Mouse (Mus musculus): ENCODE measurements at regions not wholly inside any gene's neighbourhood (a gene's known extent, or its start where the extent isn't known, plus 50 kb on each side); places are given as distances from the start of the nearest gene placed in this dataset.
"Not testable (repeated sequence)": the region's sequence is repeated elsewhere in the genome, so short reads cannot be mapped to it uniquely, and the experiment has no call there.

DNA sequence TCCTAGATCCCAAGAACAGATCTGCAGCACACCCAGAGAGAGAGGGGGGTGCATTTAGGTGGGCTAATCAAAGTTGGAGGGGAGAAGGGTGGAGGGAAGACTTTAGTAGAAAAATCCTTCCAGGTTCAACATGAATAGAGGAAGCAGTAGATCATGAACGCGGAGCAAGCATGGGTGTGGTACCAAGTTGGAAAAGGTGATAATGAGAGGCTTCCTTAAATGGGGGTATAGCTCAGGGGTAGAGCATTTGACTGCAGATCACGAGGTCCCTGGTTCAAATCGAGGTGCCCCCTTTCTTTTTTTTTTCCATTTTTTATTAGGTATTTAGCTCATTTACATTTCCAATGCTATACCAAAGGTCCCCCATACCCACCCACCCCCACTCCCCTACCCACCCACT, 54.0 kb upstream of the Krba1 start:
- not testable (repeated sequence) for H3K4me3 ChIP-seq (replicated peaks; ENCODE audit: low read length); H3K36me3 ChIP-seq (replicated peaks; ENCODE audit: control insufficient read depth, insufficient read depth); H3K4me2 ChIP-seq (replicated peaks); ATAC-seq (ENCODE audit: low FRiP score); H3K27me3 ChIP-seq (ENCODE audit: control insufficient read depth, insufficient read depth, low read length); H3K9ac ChIP-seq; H3K27ac ChIP-seq; H3K9me3 ChIP-seq (ENCODE audit: control insufficient read depth, low read length); H3K4me1 ChIP-seq (replicated peaks; ENCODE audit: control insufficient read depth, insufficient read depth, low read length); DNase-seq (ENCODE audit: low spot score)
- WGBS: 88% methylated on average over 4 of the region's 4 CpGs

DNA sequence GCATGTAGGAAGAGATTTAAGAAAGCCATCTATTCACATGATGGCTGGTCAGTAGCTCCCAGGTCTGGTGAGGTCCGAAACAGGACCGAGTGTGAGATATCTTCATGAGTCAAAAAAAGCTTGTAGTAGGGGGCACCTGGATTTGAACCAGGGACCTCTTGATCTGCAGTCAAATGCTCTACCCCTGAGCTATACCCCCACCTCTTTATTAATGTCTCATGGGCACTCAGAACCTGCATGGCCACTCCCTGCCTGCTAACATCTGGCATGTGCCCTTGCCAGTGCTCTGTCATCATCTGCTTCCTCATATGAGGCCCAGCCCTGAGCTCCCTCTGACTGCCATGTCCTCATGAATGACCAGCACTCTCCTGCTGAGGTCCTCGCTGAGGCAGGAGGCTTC, 58.4 kb upstream of the Krba1 start:
- ATAC-seq (ENCODE audit: low FRiP score); H3K27me3 ChIP-seq (ENCODE audit: control insufficient read depth, insufficient read depth, low read length); DNase-seq (ENCODE audit: low spot score); H3K4me1 ChIP-seq (replicated peaks; ENCODE audit: control insufficient read depth, insufficient read depth, low read length); H3K4me3 ChIP-seq (replicated peaks; ENCODE audit: low read length); H3K9me3 ChIP-seq (ENCODE audit: control insufficient read depth, low read length); H3K4me2 ChIP-seq (replicated peaks); H3K9ac ChIP-seq; H3K36me3 ChIP-seq (replicated peaks; ENCODE audit: control insufficient read depth, insufficient read depth); H3K27ac ChIP-seq: not testable (repeated sequence)
- WGBS: 80% methylated on average over 3 of the region's 3 CpGs

DNA sequence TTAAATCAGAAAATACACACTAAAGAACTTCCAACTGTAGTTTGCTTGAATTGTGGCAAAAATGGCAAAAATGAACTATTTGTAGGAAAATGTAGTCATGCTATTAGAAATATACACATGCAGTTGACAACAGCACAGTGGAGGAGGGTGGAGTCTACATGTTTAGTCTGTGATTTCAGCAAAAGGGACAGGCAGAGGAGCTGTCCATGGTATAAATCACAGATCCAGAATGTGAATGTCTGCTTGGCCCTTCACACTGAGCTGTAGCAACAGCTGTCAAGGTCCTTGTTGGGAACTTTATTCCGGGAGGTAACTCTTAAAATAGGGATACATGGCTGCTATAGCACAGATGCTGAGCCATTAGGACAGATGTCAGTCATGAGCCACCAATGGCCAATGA, 107.4 kb upstream of the Krba1 start:
- no peaks in the 10 kb centered on the region for H3K9me3 ChIP-seq (ENCODE audit: control insufficient read depth, low read length)
- no peaks in the 10 kb centered on the region for H3K36me3 ChIP-seq (replicated peaks; ENCODE audit: control insufficient read depth, insufficient read depth)
- no peak overlapping the region for H3K9ac ChIP-seq
- DNase-seq (ENCODE audit: low spot score): no peak
- no peaks in the 10 kb centered on the region for H3K27me3 ChIP-seq (ENCODE audit: control insufficient read depth, insufficient read depth, low read length)
- no peak overlapping the region for H3K4me3 ChIP-seq (replicated peaks; ENCODE audit: low read length)
- ATAC-seq (ENCODE audit: low FRiP score): no peak
- no peak overlapping the region for H3K27ac ChIP-seq
- H3K4me2 ChIP-seq (replicated peaks): no peak overlapping the region
- H3K4me1 ChIP-seq (replicated peaks; ENCODE audit: control insufficient read depth, insufficient read depth, low read length): no peaks in the 10 kb centered on the region
- 86% methylated on average over 1 of the region's 1 CpGs for WGBS

DNA sequence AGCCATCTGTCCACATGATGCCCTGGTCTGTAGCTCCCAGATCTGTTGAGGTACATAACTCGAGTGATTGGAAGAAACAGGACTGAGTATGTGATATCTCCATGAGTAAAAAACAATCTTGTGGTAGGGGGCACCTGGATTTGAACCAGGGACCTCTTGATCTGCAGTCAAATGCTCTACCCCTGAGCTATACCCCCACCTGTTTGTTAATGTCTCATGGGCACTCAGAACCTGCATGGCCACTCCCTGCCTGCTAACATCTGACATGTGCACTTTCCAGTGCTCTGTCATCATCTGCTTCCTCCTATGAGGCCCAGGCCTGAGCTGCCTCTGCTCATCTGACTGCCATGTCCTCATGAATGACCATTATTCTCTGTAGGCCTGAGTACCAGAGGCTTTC, 115.7 kb upstream of the Krba1 start:
- not testable (repeated sequence) for H3K9ac ChIP-seq; DNase-seq (ENCODE audit: low spot score); H3K4me3 ChIP-seq (replicated peaks; ENCODE audit: low read length); ATAC-seq (ENCODE audit: low FRiP score); H3K27ac ChIP-seq; H3K4me2 ChIP-seq (replicated peaks); H3K27me3 ChIP-seq (ENCODE audit: control insufficient read depth, insufficient read depth, low read length); H3K36me3 ChIP-seq (replicated peaks; ENCODE audit: control insufficient read depth, insufficient read depth); H3K4me1 ChIP-seq (replicated peaks; ENCODE audit: control insufficient read depth, insufficient read depth, low read length); H3K9me3 ChIP-seq (ENCODE audit: control insufficient read depth, low read length)
- WGBS: 41% methylated on average over 1 of the region's 1 CpGs

DNA sequence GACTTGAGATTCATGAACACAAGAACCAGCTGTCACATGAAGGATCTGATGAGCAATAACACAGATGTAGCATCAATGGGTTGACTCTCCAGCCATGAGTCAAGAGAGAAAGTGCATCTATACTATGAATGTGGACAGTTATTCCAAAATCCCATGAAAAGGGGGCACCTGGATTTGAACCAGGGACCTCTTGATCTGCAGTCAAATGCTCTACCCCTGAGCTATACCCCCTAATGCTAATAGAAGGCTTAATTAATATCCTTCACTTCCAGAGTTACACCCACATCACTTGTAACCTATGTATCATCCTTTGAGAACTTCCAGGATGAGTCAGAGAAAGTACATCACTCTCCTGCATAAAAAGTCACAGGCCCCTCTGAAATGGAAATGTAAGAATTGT, 133.8 kb upstream of the Krba1 start:
- H3K4me1 ChIP-seq (replicated peaks; ENCODE audit: control insufficient read depth, insufficient read depth, low read length); H3K4me3 ChIP-seq (replicated peaks; ENCODE audit: low read length); H3K27ac ChIP-seq; DNase-seq (ENCODE audit: low spot score); H3K27me3 ChIP-seq (ENCODE audit: control insufficient read depth, insufficient read depth, low read length); H3K36me3 ChIP-seq (replicated peaks; ENCODE audit: control insufficient read depth, insufficient read depth); H3K9ac ChIP-seq; H3K9me3 ChIP-seq (ENCODE audit: control insufficient read depth, low read length); ATAC-seq (ENCODE audit: low FRiP score); H3K4me2 ChIP-seq (replicated peaks): not testable (repeated sequence)

DNA sequence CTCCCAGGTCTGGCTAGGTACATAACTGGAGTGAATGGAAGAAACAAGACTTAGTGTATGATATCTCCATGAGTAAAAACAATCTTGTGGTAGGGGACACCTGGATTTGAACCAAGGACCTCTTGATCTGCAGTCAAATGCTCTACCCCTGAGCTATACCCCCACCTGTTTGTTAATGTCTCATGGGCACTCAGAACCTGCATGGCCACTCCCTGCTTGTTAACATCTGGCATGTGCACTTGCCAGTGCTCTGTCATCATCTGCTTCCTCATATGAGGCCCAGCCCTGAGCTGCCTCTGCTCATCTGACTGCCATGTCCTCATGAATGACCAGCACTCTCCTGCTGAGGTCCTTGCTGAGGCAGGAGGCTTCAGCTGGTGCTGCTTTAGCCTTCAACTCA, 142.4 kb upstream of the Krba1 start:
- DNase-seq (ENCODE audit: low spot score); H3K9me3 ChIP-seq (ENCODE audit: control insufficient read depth, low read length); H3K4me1 ChIP-seq (replicated peaks; ENCODE audit: control insufficient read depth, insufficient read depth, low read length); H3K36me3 ChIP-seq (replicated peaks; ENCODE audit: control insufficient read depth, insufficient read depth); H3K4me3 ChIP-seq (replicated peaks; ENCODE audit: low read length); H3K27me3 ChIP-seq (ENCODE audit: control insufficient read depth, insufficient read depth, low read length); H3K27ac ChIP-seq; H3K4me2 ChIP-seq (replicated peaks); ATAC-seq (ENCODE audit: low FRiP score); H3K9ac ChIP-seq: not testable (repeated sequence)

DNA sequence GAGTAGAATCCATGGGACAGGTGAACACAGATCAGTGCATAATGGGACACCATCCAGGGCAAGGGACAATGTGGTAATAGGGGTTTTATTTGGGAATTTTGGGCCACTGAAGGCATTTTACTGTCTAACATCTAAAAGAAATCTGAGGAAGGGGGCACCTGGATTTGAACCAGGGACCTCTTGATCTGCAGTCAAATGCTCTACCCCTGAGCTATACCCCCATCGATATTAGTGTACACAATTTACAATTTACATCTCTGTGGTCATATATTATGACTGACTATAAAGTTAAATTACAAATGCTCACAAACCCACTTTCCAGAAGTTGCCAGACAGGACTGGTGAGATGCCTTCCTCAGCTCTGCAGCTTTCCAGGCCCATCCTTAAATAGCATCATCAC, 143.4 kb upstream of the Krba1 start:
- H3K36me3 ChIP-seq (replicated peaks; ENCODE audit: control insufficient read depth, insufficient read depth): no peaks in the 10 kb centered on the region
- ATAC-seq (ENCODE audit: low FRiP score) (no peak), DNase-seq (ENCODE audit: low spot score) (no peak)
- no peak overlapping the region for H3K4me2 ChIP-seq (replicated peaks)
- H3K4me1 ChIP-seq (replicated peaks; ENCODE audit: control insufficient read depth, insufficient read depth, low read length): no peaks in the 10 kb centered on the region
- no peak overlapping the region for H3K4me3 ChIP-seq (replicated peaks; ENCODE audit: low read length)
- 81% methylated on average over 1 of the region's 1 CpGs for WGBS
- no peaks in the 10 kb centered on the region for H3K9me3 ChIP-seq (ENCODE audit: control insufficient read depth, low read length)
- no peak overlapping the region for H3K9ac ChIP-seq
- H3K27me3 ChIP-seq (ENCODE audit: control insufficient read depth, insufficient read depth, low read length): no peaks in the 10 kb centered on the region
- no peak overlapping the region for H3K27ac ChIP-seq

DNA sequence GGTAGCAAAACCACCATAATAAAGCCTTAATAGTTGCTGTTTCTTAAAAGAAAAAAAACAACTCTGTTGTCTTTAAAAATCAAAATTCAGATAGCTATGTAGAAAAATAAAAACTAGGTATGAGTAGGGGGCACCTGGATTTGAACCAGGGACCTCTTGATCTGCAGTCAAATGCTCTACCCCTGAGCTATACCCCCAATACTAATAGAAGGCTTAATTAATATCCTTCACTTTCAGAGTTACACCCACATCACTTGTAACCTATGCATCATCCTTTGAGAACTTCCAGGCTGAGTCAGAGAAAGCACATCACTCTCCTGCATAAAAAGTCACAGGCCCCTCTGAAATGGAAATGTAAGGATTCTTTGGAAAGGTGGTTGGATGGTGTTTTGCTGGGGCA, 151.2 kb upstream of the Krba1 start:
- H3K4me2 ChIP-seq (replicated peaks); DNase-seq (ENCODE audit: low spot score); H3K4me1 ChIP-seq (replicated peaks; ENCODE audit: control insufficient read depth, insufficient read depth, low read length); H3K4me3 ChIP-seq (replicated peaks; ENCODE audit: low read length); ATAC-seq (ENCODE audit: low FRiP score); H3K9ac ChIP-seq; H3K36me3 ChIP-seq (replicated peaks; ENCODE audit: control insufficient read depth, insufficient read depth); H3K9me3 ChIP-seq (ENCODE audit: control insufficient read depth, low read length); H3K27ac ChIP-seq; H3K27me3 ChIP-seq (ENCODE audit: control insufficient read depth, insufficient read depth, low read length): not testable (repeated sequence)

DNA sequence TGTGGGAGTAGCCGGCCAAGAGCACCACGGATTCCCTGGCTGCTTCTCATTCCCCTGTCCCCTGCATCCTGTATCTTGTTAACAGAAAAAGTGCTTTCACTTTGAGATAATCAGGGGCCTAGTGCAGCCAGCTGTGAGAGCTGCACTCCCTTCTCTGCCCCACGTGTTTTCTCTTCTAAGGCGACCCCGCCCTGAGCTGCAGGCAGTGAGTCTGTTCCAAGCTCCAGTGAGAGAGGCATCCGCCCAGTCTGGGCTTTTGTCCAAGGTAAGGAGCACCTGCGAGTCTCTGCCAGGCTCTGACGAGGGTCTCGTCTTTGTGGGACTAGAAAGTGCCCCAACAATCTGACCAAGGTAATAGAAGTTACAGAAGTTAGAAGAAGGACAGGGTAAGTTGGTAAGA, 141.0 kb upstream of the Zfp746 start:
- Histone ChIP-seq H3K4me1 (replicated peaks; ENCODE audit: control insufficient read depth, insufficient read depth, low read length) (no peaks in the 10 kb centered on the region), H3K4me2 (replicated peaks) (no peak overlapping the region), H3K9ac (no peak overlapping the region), H3K27me3 (ENCODE audit: control insufficient read depth, insufficient read depth, low read length) (no peaks in the 10 kb centered on the region), H3K27ac (no peak overlapping the region), H3K9me3 (ENCODE audit: control insufficient read depth, low read length) (no peaks in the 10 kb centered on the region), H3K4me3 (replicated peaks; ENCODE audit: low read length) (no peak overlapping the region), H3K36me3 (replicated peaks; ENCODE audit: control insufficient read depth, insufficient read depth) (no peaks in the 10 kb centered on the region)
- ATAC-seq (ENCODE audit: low FRiP score): no peak
- WGBS: 71% methylated on average over 9 of the region's 9 CpGs
- DNase-seq (ENCODE audit: low spot score): no peak

DNA sequence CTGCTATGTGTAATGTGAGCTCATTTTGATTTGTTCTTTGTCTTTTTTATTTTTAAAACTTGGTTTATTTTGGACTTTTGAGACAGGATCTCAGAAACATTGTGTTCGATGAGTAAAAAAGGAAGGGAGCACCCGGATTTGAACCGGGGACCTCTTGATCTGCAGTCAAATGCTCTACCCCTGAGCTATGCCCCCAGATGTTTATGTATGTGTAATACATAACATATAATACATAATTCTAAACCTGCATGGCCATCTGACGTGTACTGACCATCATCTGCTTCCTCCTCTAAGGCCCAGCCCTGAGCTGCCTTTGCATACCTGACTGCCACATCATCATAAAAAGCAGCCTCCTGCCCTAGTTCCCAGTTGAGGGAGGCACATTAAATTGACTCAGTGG, 137.8 kb upstream of the Zfp746 start:
- Histone ChIP-seq H3K9ac (no peak overlapping the region), H3K9me3 (ENCODE audit: control insufficient read depth, low read length) (no peaks in the 10 kb centered on the region), H3K27ac (no peak overlapping the region), H3K36me3 (replicated peaks; ENCODE audit: control insufficient read depth, insufficient read depth) (no peaks in the 10 kb centered on the region), H3K4me3 (replicated peaks; ENCODE audit: low read length) (no peak overlapping the region), H3K4me2 (replicated peaks) (no peak overlapping the region), H3K4me1 (replicated peaks; ENCODE audit: control insufficient read depth, insufficient read depth, low read length) (no peaks in the 10 kb centered on the region), H3K27me3 (ENCODE audit: control insufficient read depth, insufficient read depth, low read length) (no peaks in the 10 kb centered on the region)
- WGBS: 91% methylated on average over 4 of the region's 4 CpGs
- DNase-seq (ENCODE audit: low spot score) (no peak), ATAC-seq (ENCODE audit: low FRiP score) (no peak)

All from hindbrain, embryonic 14.5 days (tissue).